Mouse (Mus musculus) forebrain, postnatal 0 days (tissue): ENCODE results near the gene Srpr. TPM values are rescaled to one million over a fixed set of nuclear protein-coding genes. Genes with fewer than 3 reads are reported as not detected.

Source experiments
- ATAC-seq: fragments of 200-750 bp; cut with Nextera tagmentation; 2 replicates; pipeline ENCODE4 v1.8.0; 2017; ENCODE audit warnings: mild to moderate bottlenecking, moderate library complexity
- DNase-seq: peaks from one replicate; pipeline ENCODE4 v3.0.0-alpha.2; 2015
- H3K27ac ChIP-seq: fragments of 300-500 bp; sonication (generic); 2 replicates; pipeline ENCODE4 v1.5.1; 2014; ENCODE audit warnings: low read depth, mild to moderate bottlenecking, antibody characterized with exemption, low read length, moderate library complexity, mixed read lengths
- H3K27me3 ChIP-seq: fragments of 300-500 bp; sonication (generic); 2 replicates; pipeline ENCODE4 v1.6.1; 2014; ENCODE audit warnings: mild to moderate bottlenecking, low read length, mixed read lengths; ENCODE audit not compliant: insufficient read depth
- H3K36me3 ChIP-seq: fragments of 300-500 bp; sonication (generic); 2 replicates; pipeline ENCODE4 v1.6.1; 2014; ENCODE audit warnings: mild to moderate bottlenecking, moderate library complexity; ENCODE audit not compliant: insufficient read depth
- H3K4me1 ChIP-seq: fragments of 300-500 bp; sonication (generic); 2 replicates; pipeline ENCODE4 v1.6.1; 2014; ENCODE audit warnings: antibody characterized with exemption; ENCODE audit not compliant: insufficient read depth
- H3K4me2 ChIP-seq: fragments of 300-500 bp; sonication (generic); 2 replicates; pipeline ENCODE4 v1.6.1; 2014; ENCODE audit warnings: low read depth, mild to moderate bottlenecking, moderate library complexity
- H3K4me3 ChIP-seq: fragments of 300-500 bp; sonication (generic); 2 replicates; pipeline ENCODE4 v1.5.1; 2014; ENCODE audit warnings: low read depth, low read length, mixed read lengths
- H3K9ac ChIP-seq: fragments of 300-500 bp; sonication (generic); 2 replicates; pipeline ENCODE4 v1.6.1; 2014; ENCODE audit warnings: mild to moderate bottlenecking
- H3K9me3 ChIP-seq: fragments of 300-500 bp; sonication (generic); 2 replicates; pipeline ENCODE4 v1.6.1; 2016; ENCODE audit warnings: low read length
- CTCF ChIP-seq: sonication (generic); IDR thresholded peaks from 2 replicates; pipeline ENCODE4 v1.5.1; 2016; ENCODE audit warnings: antibody characterized with exemption, control low read depth, low read depth
- WGBS: fragments of 180-500 bp; shearing (Covaris S2); extraction: QIAGEN DNeasy Blood & Tissue Kit; methylation state at CpG from one replicate; pipeline ENCODE4 v1.1.7; 2014; 5-methylcytosine and 5-hydroxymethylcytosine counted together
- polyA plus RNA-seq: library from polyadenylated mRNA; unstranded; fragments of >200 nt; fragmentation: Nextera tagmentation; extraction: Ambion mirVana; gene quantifications from 2 replicates; pipeline ENCODE4 v1.2.1, GENCODE M21; 2015
- total RNA-seq: library from RNA; depleted of rRNA; stranded (reverse); fragments of >200 nt; gene quantifications from 2 replicates; pipeline ENCODE4 v1.2.3, GENCODE M21; 2014

The Srpr gene
- total and polyA plus RNA-seq, 2 experiments from 2014 or later: 37.6 to 45.7 TPM

DNA sequence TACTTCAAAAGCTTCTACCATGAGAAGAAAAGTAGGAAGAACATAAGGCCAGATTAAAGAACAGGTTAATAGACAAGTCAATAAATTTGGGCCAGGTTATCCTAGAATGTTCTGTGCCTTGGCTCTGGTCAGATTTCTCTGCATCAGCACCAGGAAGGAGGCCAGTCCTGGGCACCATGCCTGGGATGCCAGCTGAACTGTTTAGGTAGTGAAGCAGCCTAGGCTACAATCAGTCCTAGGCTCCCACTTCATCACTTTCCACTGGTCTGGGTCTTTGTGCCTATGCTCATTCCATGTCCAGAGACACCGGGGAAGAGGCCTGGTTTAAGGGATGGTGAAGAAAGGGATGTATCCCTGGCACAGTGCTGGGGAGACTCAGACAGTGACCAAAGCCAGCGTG, 4.4 kb downstream of the Srpr start:
- no peak overlapping the region for H3K4me2 ChIP-seq
- no peak for ATAC-seq
- H3K36me3 ChIP-seq: peaks cover 36% of the 10 kb centered on the region
- H3K27me3 ChIP-seq: no peaks in the 10 kb centered on the region
- peaks cover 9% of the 10 kb centered on the region for H3K4me1 ChIP-seq
- no peaks in the 10 kb centered on the region for H3K9me3 ChIP-seq
- 99% methylated on average over 2 of the region's 2 CpGs for WGBS
- no peak overlapping the region for H3K27ac ChIP-seq
- no peak for TF ChIP-seq CTCF
- no peak overlapping the region for H3K4me3 ChIP-seq
- H3K9ac ChIP-seq: no peak overlapping the region
- no peak for DNase-seq

DNA sequence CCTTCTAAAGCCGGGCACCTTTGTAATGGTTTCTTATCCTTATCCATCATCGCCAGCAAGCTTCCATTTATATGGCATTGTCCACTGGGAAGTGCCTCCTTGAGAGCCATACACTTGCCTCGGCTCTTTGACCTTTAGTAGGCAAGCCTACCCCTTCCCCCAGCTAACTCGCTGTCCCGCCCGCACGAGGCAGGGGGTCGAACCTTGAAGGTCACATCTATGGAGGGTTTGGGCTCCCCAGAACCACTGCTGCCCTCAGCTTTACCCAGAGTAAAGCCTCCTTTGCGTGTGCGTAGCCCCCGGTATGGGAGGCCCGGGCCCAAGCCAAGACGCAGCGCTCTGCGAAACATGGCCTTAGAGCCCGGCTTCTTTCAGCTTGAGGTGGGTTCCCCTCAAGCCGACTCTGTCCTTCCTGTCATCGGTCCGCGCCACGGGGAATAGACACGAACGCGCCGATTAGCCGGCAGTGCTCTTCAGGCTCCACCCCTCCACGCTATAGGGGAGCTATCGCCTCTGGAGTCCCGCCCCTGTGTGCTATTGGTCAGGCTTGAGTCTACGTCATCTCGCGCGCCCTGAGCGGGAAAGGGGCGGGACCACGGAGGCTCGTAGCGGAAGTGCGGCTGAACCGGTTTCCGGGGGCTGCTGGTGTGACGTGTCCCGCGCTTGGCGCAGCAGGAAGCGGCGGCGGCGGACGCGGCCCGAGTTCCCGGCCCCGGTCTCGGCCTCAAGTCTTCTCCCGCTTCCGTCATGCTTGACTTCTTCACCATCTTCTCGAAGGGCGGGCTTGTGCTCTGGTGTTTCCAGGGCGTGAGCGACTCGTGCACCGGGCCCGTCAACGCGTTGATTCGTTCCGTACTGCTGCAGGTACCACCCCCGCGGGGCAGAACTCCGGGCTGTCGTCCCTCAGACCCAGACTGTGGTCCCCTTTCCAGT, 10.8 kb downstream of the Srpr start, which contains the start of gene Foxred1:
Gene Foxred1 (minus strand): TSS at position 514 of the 933 bp plus-strand sequence.
- peak within 1 kb of the TSS; percentile 77 for H3K4me3 ChIP-seq
- DNase-seq (peak; percentile 100), ATAC-seq (peak; percentile 100)
- H3K36me3 ChIP-seq: peaks cover 46% of the 10 kb centered on the region
- H3K9ac ChIP-seq: peak within 1 kb of the TSS; percentile 80
- peak within 1 kb of the TSS; percentile 92 for H3K27ac ChIP-seq
- under 1% methylated on average over 72 of the region's 72 CpGs for WGBS
- H3K4me1 ChIP-seq: peaks cover 6% of the 10 kb centered on the region; the same call in 1 of the 2 replicates
- H3K4me2 ChIP-seq: peak within 1 kb of the TSS; percentile 76
- TF ChIP-seq CTCF: no peak
- no peaks in the 10 kb centered on the region for H3K27me3 ChIP-seq
- H3K9me3 ChIP-seq: no peaks in the 10 kb centered on the region

DNA sequence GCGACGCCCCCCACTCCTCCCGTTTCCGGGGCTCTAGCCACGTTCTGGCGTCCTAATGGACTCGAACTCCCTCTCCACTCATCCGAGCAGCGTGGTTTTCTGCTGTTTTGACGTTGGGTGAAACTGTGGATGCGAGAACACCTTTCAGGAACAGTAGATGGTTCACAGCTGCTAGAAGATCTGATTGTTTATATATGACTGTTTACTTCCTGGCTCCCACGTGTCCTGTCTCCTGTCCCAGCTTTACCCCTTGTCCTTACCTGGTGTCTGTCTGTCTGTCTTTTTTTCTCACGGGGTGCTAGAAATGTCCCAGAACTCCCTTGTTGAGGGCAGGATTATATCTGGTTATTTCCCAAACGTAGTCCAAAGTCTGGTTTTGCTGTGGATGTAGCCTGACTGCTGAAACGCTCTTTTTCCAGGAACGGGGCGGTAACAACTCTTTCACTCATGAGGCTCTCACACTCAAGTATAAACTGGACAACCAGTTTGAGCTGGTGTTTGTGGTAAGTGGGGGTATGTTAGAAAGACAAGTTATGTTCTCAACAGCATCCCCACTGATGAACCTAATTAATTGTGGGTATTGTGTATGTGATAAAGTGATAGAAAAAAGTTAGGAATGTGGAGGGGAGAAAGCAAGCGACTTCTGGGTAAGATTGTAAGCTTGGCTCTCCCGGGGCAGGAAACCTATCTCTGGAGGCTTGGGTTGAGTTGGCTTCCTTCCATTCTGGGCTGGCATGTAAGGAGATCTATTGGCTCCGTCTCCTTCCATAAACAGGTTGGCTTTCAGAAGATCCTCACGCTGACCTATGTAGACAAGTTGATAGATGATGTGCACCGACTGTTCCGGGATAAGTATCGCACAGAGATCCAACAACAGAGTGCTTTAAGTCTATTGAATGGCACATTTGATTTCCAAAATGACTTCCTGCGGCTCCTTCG, 11.9 kb downstream of the Srpr start:
- Histone ChIP-seq H3K27ac (peak overlapping the region; percentile 68; the same call in 1 of the 2 replicates), H3K36me3 (peaks cover 42% of the 10 kb centered on the region), H3K9me3 (no peaks in the 10 kb centered on the region), H3K4me2 (peak overlapping the region; percentile 72), H3K4me1 (peaks cover 6% of the 10 kb centered on the region; the same call in 1 of the 2 replicates), H3K4me3 (peak overlapping the region; percentile 77), H3K9ac (peak overlapping the region; percentile 80), H3K27me3 (no peaks in the 10 kb centered on the region)
- no peak for TF ChIP-seq CTCF
- ATAC-seq (no peak), DNase-seq (no peak)
- WGBS: 35% methylated on average over 26 of the region's 26 CpGs

DNA sequence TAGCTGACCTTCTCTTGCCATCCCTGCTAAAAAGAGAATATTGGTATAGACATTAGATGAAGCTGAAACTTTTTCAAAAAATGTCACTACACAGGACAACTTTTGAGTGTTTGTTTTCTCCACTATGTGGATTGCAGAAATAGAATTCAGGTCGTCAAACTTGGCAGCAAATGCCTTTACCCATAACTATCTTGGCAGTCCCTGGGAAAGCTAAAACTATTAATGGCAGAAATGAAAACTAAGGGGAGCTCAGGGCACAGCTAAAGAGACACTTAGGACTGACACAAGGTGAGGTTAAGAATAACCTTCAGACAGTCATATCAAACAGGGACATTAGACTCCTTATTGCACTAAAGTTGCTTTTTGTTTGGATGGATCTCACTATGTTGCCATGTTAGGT, 18.0 kb downstream of the Srpr start:
- Histone ChIP-seq H3K4me3 (no peak overlapping the region), H3K9ac (no peak overlapping the region), H3K27me3 (no peaks in the 10 kb centered on the region), H3K9me3 (no peaks in the 10 kb centered on the region), H3K4me2 (no peak overlapping the region), H3K4me1 (no peaks in the 10 kb centered on the region), H3K27ac (no peak overlapping the region), H3K36me3 (peaks cover 68% of the 10 kb centered on the region)
- 63% methylated on average over 1 of the region's 1 CpGs for WGBS
- no peak for TF ChIP-seq CTCF
- ATAC-seq (no peak), DNase-seq (no peak)

DNA sequence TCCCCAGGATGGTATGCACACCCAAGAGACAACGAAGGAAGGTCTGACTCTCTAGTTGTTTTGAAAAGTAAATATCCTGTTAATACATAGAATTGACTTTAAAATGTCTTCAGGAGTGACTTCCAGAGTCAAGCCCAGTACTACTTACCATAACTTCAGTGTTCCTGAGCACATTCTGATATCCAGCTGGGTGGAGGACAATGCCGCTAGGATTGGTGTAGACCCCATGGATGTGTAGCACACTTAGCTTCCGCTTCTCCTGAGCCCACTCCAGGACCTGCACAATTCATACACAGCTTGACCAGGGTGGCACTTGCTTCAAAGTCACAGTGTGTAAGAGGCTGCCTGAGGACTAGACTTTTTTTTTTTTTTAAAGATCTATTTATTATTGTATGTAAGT, 23.5 kb downstream of the Srpr start:
- no peak overlapping the region for H3K9ac ChIP-seq
- H3K36me3 ChIP-seq: peaks cover 40% of the 10 kb centered on the region
- no peak for TF ChIP-seq CTCF
- no peak overlapping the region for H3K27ac ChIP-seq
- no peaks in the 10 kb centered on the region for H3K9me3 ChIP-seq
- no peaks in the 10 kb centered on the region for H3K27me3 ChIP-seq
- WGBS: 95% methylated on average over 3 of the region's 3 CpGs
- no peaks in the 10 kb centered on the region for H3K4me1 ChIP-seq
- no peak overlapping the region for H3K4me2 ChIP-seq
- no peak for ATAC-seq
- H3K4me3 ChIP-seq: no peak overlapping the region
- DNase-seq: no peak

DNA sequence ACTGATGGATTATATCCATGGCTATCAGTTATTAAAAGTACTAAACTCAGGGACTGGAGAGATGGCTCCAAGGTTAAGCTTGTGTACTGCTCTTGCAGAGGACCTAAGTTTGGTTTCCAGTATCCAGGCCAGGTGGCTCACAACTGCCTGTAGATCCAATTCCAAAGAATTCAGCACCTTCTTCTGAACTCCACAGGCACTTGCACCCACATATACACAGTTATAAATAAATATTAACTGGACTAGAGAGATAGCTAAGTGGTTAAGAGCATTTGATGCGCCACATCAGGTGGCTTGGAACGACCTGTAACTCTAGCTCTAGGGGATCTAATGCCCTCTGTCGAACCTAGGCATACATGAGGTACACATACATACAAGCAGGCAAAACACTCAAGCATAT, 28.7 kb downstream of the Srpr start:
- H3K4me2 ChIP-seq: no peak overlapping the region
- H3K27ac ChIP-seq: no peak overlapping the region
- no peaks in the 10 kb centered on the region for H3K4me1 ChIP-seq
- H3K9ac ChIP-seq: no peak overlapping the region
- ATAC-seq (no peak), DNase-seq (no peak)
- peaks cover 18% of the 10 kb centered on the region for H3K36me3 ChIP-seq
- H3K4me3 ChIP-seq: no peak overlapping the region
- no peaks in the 10 kb centered on the region for H3K9me3 ChIP-seq
- H3K27me3 ChIP-seq: no peaks in the 10 kb centered on the region
- 87% methylated on average over 3 of the region's 3 CpGs for WGBS
- no peak for TF ChIP-seq CTCF
